Mouse (Mus musculus) gastrocnemius, postnatal 4 days (tissue): ENCODE measurements around the gene Slc22a20. TPM values are rescaled to one million over a fixed set of nuclear protein-coding genes. Genes with fewer than 3 reads are reported as not detected.

Experiments used
- DNase-seq, 2 experiments: peaks; one replicate each; pipeline ENCODE4 v3.0.0; 2021 to 2022; ENCODE audit warnings: low spot score in 2 of 2, mixed read lengths in 2 of 2
- long read RNA-seq, 2 experiments: library from polyadenylated mRNA; stranded (forward); transcript quantifications; one replicate each; pipeline ENCODE4 v2.0.0; 2021
- total RNA-seq, 2 experiments: library from RNA; stranded (reverse); gene quantifications; 2 replicates each; pipeline ENCODE4 v1.2.3; 2021

The Slc22a20 gene
- not detected for total RNA-seq
- long read RNA-seq, experiment 1: 0 reads
- long read RNA-seq, experiment 2: 0 reads

DNA sequence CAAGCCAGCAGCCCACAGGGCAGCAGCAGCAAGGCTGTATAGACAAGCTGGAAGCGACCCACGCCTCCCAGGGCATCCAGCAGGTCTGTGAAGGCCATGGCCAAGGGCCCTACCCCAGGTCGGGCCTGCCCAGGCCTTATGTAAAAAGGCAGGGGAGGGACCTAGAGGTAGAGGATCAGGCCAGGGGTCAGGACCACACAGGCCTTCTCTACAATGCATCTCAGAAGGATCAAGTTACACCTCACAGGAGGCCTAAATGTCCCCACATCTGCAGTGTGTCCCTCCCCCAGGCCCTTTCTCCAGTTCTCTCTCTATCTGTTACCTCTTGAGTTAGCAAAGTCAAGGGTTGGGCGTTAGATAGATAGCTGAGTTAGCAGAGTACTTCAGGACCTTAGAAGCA is at the start of gene Slc22a20:
Gene Slc22a20, minus strand, starts transcription at position 101 of the 400 bp plus-strand sequence.
- DNase-seq: no peak

DNA sequence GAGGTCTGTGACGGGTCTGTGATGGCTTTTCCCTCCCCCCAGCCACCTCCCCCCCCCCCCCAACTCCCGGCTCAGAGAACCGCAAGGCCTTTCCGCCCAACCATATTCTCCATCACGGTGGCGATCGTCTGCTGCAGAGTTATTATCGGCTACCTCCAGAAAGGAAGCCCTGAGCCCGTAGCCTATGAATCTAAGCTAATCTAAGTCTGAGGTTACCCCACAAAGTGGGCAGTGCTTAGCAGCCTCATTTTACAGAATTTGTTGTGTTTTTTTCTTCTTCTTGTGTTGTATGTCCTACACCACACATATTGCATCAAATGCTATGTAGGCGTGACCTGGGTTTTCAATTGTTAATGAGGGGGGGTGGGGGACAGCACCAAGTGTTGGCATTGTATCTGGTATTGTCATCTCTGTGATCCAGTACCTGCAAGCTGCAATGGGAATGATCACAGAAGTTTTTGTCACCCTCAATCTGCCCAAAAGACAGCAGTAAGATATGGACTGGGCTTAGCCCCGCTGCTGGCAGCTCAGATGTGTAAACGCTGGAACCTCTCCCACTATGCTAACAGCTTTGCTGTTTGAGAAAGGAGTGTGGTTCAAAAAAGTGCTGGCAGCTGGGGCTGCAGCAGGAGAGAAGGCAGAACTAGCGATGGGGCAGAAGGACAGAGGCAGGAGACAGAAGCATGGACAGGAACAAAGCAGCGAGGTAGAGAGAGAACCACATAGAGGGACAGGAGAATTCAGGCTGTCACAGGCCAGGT is 44.8 kb upstream of the Slc22a20 start:
- DNase-seq: no peak

DNA sequence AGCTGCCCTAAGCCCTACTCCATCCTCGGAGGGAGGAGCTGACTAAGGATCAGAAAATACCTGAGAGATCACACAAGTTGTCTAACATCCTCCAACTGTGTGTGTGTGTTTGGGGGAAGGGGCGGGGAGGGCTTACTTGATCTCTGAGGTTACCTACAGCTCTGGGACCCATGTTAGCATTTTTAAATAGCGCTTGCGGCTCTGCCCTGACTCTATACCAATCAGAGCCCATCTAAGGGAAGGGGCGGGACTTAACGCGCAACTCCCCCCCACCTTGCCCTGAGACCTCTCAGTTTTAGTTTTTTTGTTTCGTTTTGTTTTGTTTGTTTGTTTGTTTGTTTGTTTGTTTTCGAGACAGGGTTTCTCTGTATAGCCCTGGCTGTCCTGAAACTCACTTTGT is 43.5 kb upstream of the Slc22a20 start:
- no peak for DNase-seq

DNA sequence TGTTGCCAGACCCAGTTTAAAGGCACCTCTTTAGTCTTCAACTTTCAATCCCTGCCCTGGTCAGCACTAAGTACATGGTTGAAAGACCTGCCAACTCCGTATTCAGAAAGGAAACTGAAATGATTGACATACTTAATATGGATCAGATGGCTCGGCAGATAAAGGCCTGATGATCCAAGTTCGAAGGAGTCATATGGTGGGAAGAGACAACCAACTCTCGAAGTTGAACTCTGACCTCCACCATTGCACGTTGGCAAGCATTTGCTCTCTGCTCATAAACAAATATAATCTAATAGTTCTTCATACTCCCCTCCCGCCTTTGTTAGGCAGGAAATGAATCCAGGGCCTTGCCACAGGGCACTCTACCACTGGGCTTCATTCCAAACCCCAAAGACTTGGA is 43.0 kb upstream of the Slc22a20 start:
- DNase-seq: no peak

DNA sequence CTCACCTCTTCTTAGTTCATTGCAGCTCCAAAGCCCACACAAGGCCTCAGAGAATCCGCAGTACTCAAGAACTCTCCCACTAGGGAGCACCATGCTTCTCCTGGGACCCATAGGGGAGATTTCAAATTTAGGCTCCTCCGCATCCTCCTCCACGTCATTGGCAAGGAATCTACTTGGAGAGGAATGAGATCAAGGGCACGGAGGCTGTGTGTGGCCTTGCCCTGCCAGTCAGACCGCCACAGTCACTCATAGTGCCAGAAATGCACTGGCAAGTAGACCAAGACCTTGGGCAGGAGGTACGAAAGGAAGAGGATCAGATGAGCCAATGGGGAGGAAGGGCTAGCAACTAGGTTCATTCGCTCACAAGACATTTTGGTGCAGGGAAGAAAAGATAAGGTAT is 38.0 kb upstream of the Slc22a20 start:
- no peak for DNase-seq

DNA sequence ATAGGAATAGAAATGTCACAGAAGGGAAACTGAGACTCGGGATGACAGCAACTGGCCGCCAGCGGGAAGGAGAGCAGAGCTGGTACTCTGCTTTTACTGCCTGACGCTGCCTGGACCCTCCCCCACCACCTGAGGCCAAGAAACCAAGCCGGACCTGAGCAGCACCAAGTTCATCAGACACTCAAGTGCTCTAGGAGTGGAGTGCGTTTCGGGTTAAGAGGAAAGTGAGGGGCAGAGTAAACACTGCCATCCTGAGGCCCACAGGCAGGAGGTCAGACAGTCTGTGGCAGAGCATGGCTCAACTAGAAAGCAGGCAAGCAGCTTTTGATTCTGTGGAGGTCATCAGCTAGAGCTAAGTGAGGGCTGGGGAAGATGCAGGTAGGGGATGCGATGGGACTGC is 37.1 kb upstream of the Slc22a20 start:
- DNase-seq: no peak

DNA sequence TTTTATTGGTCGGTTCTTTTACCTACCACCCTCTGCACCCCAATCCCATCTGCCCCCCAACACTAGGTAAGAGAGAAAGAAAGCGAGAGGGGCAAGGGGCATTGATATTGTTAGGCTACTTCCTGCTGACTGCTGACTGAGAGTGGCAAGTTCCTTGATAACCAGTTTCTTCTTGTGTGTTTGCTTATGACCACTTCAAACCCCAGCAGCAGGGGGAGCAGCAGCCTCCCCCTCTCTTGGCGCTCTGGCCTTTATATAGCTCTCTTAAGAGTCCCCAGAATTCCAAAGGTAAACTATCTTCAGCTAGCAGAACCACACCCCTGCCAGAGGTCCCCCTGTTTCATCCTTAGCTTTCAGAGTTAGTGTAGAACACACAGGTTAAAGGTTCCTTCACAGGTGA is 34.3 kb upstream of the Slc22a20 start:
- DNase-seq: no peak

DNA sequence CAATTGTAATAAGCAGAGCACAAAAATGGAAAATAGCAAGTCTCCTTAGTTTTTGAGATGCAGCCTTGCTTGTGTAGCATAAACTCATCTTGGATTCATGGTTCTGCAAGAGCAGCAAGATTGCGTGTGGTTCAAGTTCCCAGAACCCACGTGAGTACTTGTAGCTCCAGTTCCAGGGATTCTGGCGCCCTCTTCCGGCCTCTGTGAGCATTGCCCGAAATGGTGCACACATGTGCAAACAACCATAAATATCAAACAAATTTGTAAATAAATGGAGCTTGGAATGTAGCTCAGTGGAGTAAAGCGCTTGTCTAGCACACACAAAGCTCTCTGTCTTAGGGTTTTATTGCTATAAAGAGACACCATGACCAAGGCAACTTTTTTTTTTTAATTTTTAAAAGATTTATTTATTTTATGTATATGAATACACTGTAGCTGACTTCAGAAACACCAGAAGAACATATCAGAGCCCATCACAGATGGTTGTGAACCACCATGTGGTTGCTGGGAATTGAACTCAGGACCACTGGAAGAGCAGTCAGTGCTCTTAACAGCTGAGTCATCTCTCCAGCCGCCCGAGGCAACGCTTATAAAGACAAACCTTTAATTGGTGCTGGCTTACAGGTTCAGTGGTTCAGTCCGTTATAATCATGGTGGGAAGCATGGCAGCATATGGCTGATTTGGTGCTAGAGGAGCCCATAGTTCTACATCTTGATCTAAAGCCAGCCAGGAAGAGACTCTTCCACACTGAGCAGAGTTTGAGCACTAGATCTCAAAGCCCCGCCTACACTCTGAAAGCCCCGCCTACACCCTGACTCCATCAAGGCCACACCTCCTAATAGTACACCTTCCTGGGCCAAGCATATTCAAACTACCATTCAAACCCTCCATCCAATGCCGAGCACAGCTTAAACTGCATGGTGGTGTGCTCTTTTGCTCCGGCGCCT is 32.5 kb upstream of the Slc22a20 start:
- peak; percentile 73 to 86 for DNase-seq

DNA sequence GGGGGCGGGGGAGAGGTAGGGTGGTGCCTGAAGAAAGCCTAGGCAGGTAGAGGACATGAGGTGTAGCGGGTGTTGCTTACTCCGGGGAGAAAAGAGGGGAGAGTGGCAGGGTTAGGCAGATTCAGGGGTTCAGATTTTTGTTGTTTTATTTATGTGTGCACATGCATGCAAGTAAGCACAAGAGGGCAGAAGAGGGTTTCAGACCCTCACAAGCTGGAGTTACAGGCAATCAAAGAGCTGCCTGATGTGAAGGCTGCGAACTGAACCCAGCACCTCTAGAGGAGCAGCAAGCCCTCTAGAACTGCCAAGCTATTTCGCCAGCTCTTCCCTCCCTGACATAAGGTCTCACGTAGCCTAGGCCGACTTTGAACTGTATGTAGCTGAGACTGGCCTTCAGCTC is 30.6 kb upstream of the Slc22a20 start:
- DNase-seq: no peak

DNA sequence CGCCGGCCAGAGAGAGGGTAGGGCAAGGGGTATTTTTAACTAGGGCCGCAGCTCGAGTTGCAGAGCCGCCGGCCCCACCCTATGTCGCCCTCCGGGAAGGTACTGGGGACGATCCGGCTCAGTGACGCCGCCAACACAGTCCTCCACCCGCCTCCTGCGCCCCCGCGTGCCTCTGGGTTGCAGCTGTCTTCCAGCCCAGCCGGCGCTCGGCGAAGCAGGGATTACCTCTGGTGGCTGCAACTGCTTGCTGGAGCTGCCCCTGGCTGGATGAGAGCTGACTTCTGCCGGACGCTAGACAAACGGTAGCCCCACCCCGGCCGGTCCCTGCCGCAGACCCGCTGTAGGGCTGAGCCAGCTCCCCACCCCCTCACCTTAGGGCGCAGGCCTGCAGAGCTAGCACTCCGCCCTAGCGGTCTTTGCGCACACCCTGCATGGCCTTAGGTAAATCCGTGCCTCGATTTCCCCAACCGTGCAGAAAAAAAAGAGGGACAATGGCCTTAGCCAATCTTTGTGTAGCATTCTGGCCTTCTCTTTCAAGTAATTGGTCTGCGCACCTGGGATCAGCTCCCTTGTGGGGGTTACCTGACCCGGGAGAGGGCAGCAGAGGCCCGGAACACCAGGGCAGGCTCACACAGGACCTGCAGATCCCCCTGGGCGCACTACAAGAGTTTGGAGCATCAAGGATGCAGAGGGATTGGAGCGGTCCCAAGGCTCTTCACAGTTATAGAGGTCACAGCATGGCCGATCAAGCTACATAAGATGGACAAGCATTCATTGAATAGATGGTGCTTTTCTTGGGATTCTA is 29.8 kb upstream of the Slc22a20 start, which contains the start of gene Capn1:
Gene Capn1, minus strand, starts transcription at position 387 of the 805 bp plus-strand sequence.
- peak; percentile 73 to 83 for DNase-seq

DNA sequence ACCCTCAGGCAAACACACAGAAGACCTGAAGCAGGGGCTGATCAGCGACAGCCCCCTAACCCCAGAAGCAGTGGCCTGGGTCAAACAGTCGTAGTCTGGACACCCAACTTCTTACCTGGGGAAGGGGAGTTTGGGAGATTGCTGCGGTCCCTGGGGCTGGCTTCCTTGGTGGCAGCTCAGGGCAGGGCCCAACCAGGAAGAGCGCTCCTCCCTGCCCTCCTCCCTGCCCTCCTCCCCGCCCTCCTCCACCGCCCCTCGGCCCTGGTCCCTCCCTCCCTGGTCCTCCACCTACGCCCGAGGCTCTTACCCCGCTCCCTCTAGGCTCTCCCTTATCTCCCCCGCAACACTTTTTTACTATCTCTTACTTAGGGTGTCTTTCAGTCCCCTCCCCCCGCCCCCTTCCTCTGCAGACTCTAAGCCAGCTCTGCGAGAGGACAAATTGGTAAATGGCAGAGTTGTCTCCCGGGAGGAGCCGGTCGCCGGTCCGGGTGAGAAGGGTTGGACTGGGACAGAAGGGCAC is 29.1 kb upstream of the Slc22a20 start:
- DNase-seq: peak; percentile 42 to 57

DNA sequence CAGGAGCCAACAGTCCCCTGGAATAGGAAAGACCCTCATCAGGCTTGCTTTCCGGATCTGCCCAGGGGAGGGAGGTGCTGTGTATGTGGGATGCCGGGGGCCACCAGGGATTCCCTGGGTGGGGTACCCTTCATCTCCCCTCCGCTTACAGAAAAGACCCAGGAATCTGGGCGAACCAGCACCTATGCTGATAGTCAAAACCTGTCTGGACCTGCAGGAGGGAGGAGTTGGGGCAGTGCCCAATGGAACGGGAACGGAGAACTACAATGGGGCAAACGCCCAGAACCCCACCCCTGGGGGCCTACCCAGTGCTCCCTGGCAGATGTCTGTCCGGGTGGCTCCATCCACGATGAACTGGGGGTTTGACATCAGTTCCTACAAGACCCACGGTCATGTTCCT is 27.7 kb upstream of the Slc22a20 start:
- no peak for DNase-seq

DNA sequence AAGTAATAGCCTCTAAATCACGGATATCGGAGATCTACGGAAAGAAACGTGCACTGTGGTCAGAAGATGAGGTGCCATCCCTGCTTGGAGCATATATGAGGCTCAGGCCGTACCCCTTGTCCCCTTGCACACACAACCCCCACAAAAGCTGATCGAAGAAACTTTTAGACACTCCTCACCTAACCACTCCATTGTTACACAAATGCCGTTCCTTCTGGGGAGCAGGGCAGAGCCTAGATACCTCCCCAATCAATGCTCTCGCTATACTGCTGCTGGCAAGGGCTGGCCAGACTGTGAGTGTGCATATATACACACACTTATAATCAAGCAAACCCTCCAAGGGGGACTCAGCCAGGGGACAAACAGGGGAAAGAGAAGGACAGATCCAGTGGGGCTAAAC is 23.2 kb upstream of the Slc22a20 start:
- DNase-seq: no peak

DNA sequence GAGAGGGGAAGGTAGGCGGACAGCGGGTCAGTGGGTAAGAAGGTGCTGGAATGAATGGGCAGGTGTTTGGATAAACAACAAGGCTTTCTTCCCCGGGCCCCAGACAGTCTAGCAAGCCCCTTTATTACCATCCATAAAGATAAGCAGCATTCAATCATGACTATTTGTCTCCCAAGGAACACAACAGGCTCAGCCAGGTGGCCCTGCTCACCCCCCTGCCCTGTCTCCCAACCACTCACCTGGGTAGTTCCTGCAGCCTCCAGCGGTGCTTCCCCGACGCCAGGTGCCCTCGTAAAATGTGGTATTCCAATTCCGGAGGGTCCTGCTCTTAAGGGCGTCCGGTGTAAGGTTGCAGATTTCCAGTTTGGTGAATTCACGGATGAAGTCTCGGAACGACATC is 21.1 kb upstream of the Slc22a20 start:
- no peak for DNase-seq

DNA sequence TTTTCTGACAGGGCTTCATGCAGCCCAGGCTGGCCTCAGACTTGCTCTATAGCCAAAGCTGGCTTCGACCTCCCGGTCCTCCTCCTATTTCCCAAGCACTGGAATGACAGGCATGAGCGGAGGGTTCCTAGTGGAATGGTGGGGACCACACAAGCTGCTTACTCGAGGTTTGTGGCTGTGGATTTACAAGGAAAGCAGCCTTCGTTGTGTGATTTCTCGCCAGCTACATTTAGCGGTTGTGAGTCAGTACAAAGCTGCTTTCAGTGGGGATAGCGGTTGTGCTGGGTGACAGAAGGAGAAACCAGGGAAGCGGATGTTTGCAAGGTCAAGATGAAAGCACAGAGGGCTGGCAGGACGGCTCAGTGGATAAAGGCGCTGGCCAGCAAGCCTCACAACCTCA is 19.6 kb upstream of the Slc22a20 start:
- no peak for DNase-seq

DNA sequence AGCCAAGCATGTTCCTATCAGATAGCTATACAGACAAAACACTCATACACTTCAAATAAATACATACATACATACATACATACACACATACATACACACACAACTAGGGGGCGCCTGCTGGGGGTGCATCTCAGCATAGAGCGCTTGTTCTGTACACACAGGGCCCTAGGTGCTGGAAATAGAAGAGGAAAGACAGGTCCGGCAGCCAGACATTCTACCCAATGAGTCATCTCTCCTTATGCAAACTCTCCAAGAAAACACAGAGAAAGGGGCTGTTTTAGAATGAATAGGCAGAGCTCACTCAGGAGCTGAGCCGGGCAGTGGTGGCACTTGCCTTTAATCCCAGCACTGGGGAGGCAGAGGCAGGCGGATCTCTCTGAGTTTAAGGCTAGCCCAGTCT is 14.0 kb upstream of the Slc22a20 start:
- no peak for DNase-seq

DNA sequence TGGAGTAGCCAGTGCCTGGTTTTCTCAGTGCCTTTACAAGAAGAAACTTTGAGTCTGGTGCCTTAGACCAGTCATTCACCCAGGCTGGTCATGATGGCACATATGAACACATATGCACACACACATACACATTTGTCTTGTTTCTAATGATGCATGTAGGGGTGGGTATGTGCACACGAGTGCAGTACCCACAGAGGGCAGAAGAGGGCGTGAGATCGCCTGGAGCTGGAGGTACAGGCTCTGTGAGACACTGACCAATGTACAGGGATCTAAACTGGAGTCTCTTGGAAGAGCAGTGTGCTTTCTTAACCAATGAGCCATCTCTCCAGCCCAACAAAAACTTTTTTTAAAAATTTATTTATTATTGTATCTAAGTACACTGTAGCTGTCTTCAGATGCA is 12.2 kb upstream of the Slc22a20 start:
- DNase-seq: no peak

DNA sequence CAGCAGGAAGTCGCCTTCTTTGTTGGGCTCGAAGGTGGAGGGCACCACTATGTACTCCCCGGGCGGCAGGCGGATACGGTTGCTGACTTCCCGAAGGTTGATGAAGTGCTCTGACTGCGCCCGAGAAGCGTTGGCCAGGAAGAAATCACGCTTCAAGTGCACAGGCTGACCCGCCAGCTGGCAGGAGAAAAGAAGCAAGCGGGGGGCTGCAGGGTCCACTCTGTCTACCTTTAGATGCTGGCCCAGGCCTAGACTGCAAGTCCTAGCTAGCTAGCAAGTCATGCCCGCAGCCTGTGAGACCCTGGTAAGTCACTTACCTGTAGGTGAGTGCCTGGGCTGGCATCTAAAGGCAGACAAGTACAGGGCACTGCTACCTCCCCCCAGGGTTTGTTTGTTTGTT is 8.8 kb upstream of the Slc22a20 start:
- DNase-seq: no peak

DNA sequence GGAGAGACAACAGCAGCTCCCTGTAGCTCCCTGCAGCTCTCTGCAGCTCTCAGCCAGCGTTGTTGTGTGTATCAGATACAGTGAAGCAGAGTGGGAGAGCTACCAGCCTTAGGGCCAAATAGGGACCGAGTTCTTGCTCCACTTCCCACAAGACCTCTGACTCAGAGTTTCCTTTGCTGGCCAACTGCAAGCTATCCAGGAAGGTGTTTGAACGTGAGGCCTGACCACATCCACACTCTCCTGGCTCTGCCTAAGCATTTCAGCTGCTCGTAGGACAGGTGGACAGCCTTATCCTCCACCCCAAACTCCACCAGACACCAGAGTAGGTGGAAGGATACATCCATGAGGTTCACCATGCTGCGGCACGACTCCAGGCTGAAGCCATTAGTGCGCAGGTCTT is 6.1 kb upstream of the Slc22a20 start:
- DNase-seq: no peak

DNA sequence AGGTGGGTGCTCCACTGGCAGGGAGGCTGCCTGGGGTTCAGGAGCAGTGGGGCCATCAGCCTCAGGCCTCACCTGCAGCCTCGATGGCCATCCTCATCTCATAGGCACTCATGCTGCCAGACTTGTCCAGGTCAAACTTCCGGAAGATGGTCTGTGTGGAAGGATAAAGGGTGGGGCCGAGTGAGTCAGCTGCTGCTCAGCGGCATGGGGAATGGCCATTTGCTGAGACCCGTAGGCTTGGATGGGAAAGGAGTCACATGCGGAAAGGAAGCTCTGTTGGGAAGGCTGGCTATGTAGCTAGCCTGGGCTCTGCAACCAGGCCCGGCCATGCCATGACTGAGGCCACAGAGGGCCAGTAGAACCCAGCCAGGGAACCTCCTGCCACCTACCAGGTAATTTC is 5.5 kb upstream of the Slc22a20 start:
- DNase-seq: no peak

DNA sequence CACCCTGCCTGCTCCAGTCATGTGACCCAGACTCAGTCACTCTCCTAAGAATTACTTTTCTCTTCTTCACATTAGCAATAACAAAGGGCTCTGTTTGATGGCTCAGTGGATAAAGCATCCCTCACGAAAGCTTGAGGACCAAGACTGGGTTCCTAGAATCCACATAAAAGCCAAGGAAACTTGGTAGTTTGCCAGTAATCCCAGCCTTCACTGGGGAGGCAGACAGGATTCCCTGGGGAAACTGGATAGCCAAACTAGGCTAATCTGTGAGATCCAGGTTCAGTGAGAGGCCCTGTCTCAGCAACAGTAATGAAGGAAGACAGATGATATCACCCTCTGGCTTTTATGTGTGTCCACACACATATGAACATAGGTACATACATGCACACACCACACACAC is 5.0 kb upstream of the Slc22a20 start:
- DNase-seq: no peak
